Mouse (Mus musculus) limb, embryonic 10.5 days (tissue): ENCODE measurements around the gene Il16. TPM values are rescaled to one million over a fixed set of nuclear protein-coding genes. Genes with fewer than 3 reads are reported as not detected.
"Not testable (repeated sequence)": the region's sequence is repeated elsewhere in the genome, so short reads cannot be mapped to it uniquely, and the experiment has no call there.

Experiments
- DNase-seq: peaks from one replicate; pipeline ENCODE4 v3.0.0-alpha.2; 2017; ENCODE audit warnings: low spot score
- H3K27ac ChIP-seq: fragments of 300-500 bp; sonication (generic); 2 replicates; pipeline ENCODE4 v1.5.1; 2016; ENCODE audit warnings: mild to moderate bottlenecking
- H3K27me3 ChIP-seq: fragments of 300-500 bp; sonication (generic); 2 replicates; pipeline ENCODE4 v1.6.1; 2016; ENCODE audit warnings: low read depth, mild to moderate bottlenecking; ENCODE audit not compliant: poor library complexity, severe bottlenecking
- H3K36me3 ChIP-seq: fragments of 300-500 bp; sonication (generic); 2 replicates; pipeline ENCODE4 v1.6.1; 2016; ENCODE audit warnings: mild to moderate bottlenecking, moderate library complexity
- H3K4me1 ChIP-seq: fragments of 300-500 bp; sonication (generic); 2 replicates; pipeline ENCODE4 v1.6.1; 2016
- H3K4me3 ChIP-seq: fragments of 300-500 bp; sonication (generic); 2 replicates; pipeline ENCODE4 v1.5.1; 2016; ENCODE audit warnings: mild to moderate bottlenecking, moderate library complexity
- H3K9me3 ChIP-seq: fragments of 300-500 bp; sonication (generic); replicated peaks from 2 replicates; pipeline ENCODE4 v1.6.1; 2016; ENCODE audit warnings: mild to moderate bottlenecking
- WGBS: fragments of 180-500 bp; shearing (Covaris S2); methylation state at CpG from one replicate; pipeline ENCODE4 v1.1.7; 2016; 5-methylcytosine and 5-hydroxymethylcytosine counted together
- polyA plus RNA-seq: library from polyadenylated mRNA; unstranded; fragments of >200 nt; fragmentation: Nextera tagmentation; extraction: Ambion mirVana; gene quantifications from 2 replicates; pipeline ENCODE4 v1.2.1, GENCODE M21; 2016

The Il16 gene
- polyA plus RNA-seq, 1 experiment from 2014 or later = 3.4 TPM

- H3K4me1 ChIP-seq = peaks cover 5% of the 10 kb centered on the region
- no peak overlapping the region for H3K27ac ChIP-seq
- no peaks in the 10 kb centered on the region for H3K36me3 ChIP-seq
- no peak for DNase-seq
- no peaks in the 10 kb centered on the region for H3K9me3 ChIP-seq
- H3K4me3 ChIP-seq = no peak overlapping the region
- H3K27me3 ChIP-seq = no peaks in the 10 kb centered on the region
- 84% methylated on average over 15 of the region's 15 CpGs for WGBS
Observed at GRCm38 (mm10) chr7:83731961-83732666, 13.4 kb downstream of the Il16 start.

GRCm38 (mm10) chr7:83731297-83731696, 14.2 kb downstream of the Il16 start:
- WGBS = 81% methylated on average over 6 of the region's 6 CpGs
- DNase-seq = no peak
- no peak overlapping the region for H3K27ac ChIP-seq
- H3K27me3 ChIP-seq = no peaks in the 10 kb centered on the region
- H3K36me3 ChIP-seq = no peaks in the 10 kb centered on the region
- H3K9me3 ChIP-seq = no peaks in the 10 kb centered on the region
- peaks cover 13% of the 10 kb centered on the region for H3K4me1 ChIP-seq
- no peak overlapping the region for H3K4me3 ChIP-seq

GRCm38 (mm10) chr7:83726936-83727632, 18.4 kb downstream of the Il16 start:
- peak overlapping the region; percentile 72; the same call in 1 of the 2 replicates for H3K27ac ChIP-seq
- no peak overlapping the region for H3K4me3 ChIP-seq
- no peaks in the 10 kb centered on the region for H3K27me3 ChIP-seq
- no peaks in the 10 kb centered on the region for H3K36me3 ChIP-seq
- peaks cover 19% of the 10 kb centered on the region for H3K4me1 ChIP-seq
- 41% methylated on average over 5 of the region's 5 CpGs for WGBS
- DNase-seq = no peak
- no peaks in the 10 kb centered on the region for H3K9me3 ChIP-seq

- peaks cover 17% of the 10 kb centered on the region for H3K4me1 ChIP-seq
- peak; percentile 29 for DNase-seq
- H3K27ac ChIP-seq = peak overlapping the region; percentile 72
- no peaks in the 10 kb centered on the region for H3K36me3 ChIP-seq
- no peaks in the 10 kb centered on the region for H3K9me3 ChIP-seq
- H3K4me3 ChIP-seq = no peak overlapping the region
- H3K27me3 ChIP-seq = no peaks in the 10 kb centered on the region
Observed at GRCm38 (mm10) chr7:83725801-83726200, 19.7 kb downstream of the Il16 start.

GRCm38 (mm10) chr7:83724541-83724940, 21.0 kb downstream of the Il16 start:
- Histone ChIP-seq H3K4me3 (no peak overlapping the region), H3K4me1 (peaks cover 17% of the 10 kb centered on the region), H3K27me3 (no peaks in the 10 kb centered on the region), H3K27ac (no peak overlapping the region), H3K9me3 (no peaks in the 10 kb centered on the region), H3K36me3 (no peaks in the 10 kb centered on the region)
- DNase-seq = no peak
- WGBS = 80% methylated on average over 2 of the region's 2 CpGs

- H3K4me3 ChIP-seq = no peak overlapping the region
- H3K27me3 ChIP-seq = no peaks in the 10 kb centered on the region
- H3K9me3 ChIP-seq = no peaks in the 10 kb centered on the region
- H3K27ac ChIP-seq = no peak overlapping the region
- no peak for DNase-seq
- no peaks in the 10 kb centered on the region for H3K36me3 ChIP-seq
- H3K4me1 ChIP-seq = peaks cover 17% of the 10 kb centered on the region
Observed at GRCm38 (mm10) chr7:83723954-83724353, 21.6 kb downstream of the Il16 start.

- DNase-seq = no peak
- peaks cover 17% of the 10 kb centered on the region for H3K4me1 ChIP-seq
- WGBS = 92% methylated on average over 8 of the region's 8 CpGs
- no peaks in the 10 kb centered on the region for H3K36me3 ChIP-seq
- H3K27ac ChIP-seq = no peak overlapping the region
- no peaks in the 10 kb centered on the region for H3K27me3 ChIP-seq
- no peak overlapping the region for H3K4me3 ChIP-seq
- no peaks in the 10 kb centered on the region for H3K9me3 ChIP-seq
Observed at GRCm38 (mm10) chr7:83723221-83723620, 22.3 kb downstream of the Il16 start.

GRCm38 (mm10) chr7:83722485-83722884, 23.0 kb downstream of the Il16 start:
- Histone ChIP-seq H3K4me3 (no peak overlapping the region), H3K36me3 (no peaks in the 10 kb centered on the region), H3K4me1 (peaks cover 20% of the 10 kb centered on the region), H3K27me3 (no peaks in the 10 kb centered on the region), H3K9me3 (no peaks in the 10 kb centered on the region), H3K27ac (0 out of 2 replicates have a peak overlapping the region, but pooled peaks have one; percentile 6)
- 94% methylated on average over 14 of the region's 14 CpGs for WGBS
- no peak for DNase-seq

GRCm38 (mm10) chr7:83720231-83720630, 25.3 kb downstream of the Il16 start:
- no peak overlapping the region for H3K4me3 ChIP-seq
- DNase-seq = no peak
- no peak overlapping the region for H3K27ac ChIP-seq
- H3K9me3 ChIP-seq = no peaks in the 10 kb centered on the region
- 86% methylated on average over 8 of the region's 8 CpGs for WGBS
- H3K4me1 ChIP-seq = peaks cover 6% of the 10 kb centered on the region; the same call in 1 of the 2 replicates
- H3K27me3 ChIP-seq = no peaks in the 10 kb centered on the region
- no peaks in the 10 kb centered on the region for H3K36me3 ChIP-seq

- no peak overlapping the region for H3K4me3 ChIP-seq
- no peaks in the 10 kb centered on the region for H3K9me3 ChIP-seq
- 81% methylated on average over 5 of the region's 5 CpGs for WGBS
- H3K36me3 ChIP-seq = no peaks in the 10 kb centered on the region
- DNase-seq = no peak
- H3K27ac ChIP-seq = peak overlapping the region; percentile 47; the same call in 1 of the 2 replicates
- H3K4me1 ChIP-seq = peaks cover 6% of the 10 kb centered on the region; the same call in 1 of the 2 replicates
- H3K27me3 ChIP-seq = no peaks in the 10 kb centered on the region
Observed at GRCm38 (mm10) chr7:83717021-83717725, 28.4 kb downstream of the Il16 start.

- Histone ChIP-seq H3K4me1 (peaks cover 6% of the 10 kb centered on the region; the same call in 1 of the 2 replicates), H3K27ac (no peak overlapping the region), H3K36me3 (no peaks in the 10 kb centered on the region), H3K4me3 (no peak overlapping the region), H3K9me3 (no peaks in the 10 kb centered on the region), H3K27me3 (no peaks in the 10 kb centered on the region)
- DNase-seq = peak; percentile 7
- WGBS = 79% methylated on average over 1 of the region's 1 CpGs
Observed at GRCm38 (mm10) chr7:83713639-83714038, 31.9 kb downstream of the Il16 start.

- not testable (repeated sequence) for H3K36me3 ChIP-seq, H3K9me3 ChIP-seq, H3K27ac ChIP-seq, H3K4me3 ChIP-seq, H3K4me1 ChIP-seq, H3K27me3 ChIP-seq
- WGBS = 94% methylated on average over 10 of the region's 10 CpGs
- peak; percentile 27 for DNase-seq
Observed at GRCm38 (mm10) chr7:83711676-83712259, 33.8 kb downstream of the Il16 start.
